Mouse (Mus musculus): ENCODE data around the gene Gm29866. TPM values are rescaled to one million over a fixed set of nuclear protein-coding genes. Genes with fewer than 3 reads are reported as not detected.
"Not testable (repeated sequence)": the region's sequence is repeated elsewhere in the genome, so short reads cannot be mapped to it uniquely, and the experiment has no call there.

Gene Gm29866
- polyA plus RNA-seq (2016; fragmentation: Nextera tagmentation; extraction: Ambion mirVana), result not detected in 2 replicates

DNA sequence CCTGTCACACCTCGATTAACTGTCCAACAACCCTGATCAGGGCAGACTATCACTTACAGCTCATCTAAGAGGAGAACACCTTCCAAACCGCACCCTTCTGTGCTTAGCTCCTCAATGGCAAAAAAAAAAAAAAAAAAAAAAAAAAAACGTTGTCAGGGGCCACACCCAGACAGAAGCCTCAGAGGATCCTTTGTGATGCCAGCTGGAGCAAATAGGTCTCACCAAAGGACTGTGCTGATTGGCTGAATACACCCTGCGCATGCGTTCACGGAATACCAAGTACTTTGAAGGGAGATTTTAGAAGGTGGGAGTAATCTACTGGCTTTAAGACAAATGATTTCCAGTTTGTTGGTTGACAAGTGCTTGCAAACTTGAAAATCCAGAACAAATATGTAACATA lies at the start of gene Gm29866:
Gene Gm29866 (minus strand): TSS at position 101 of the 400 bp plus-strand sequence.
- not testable (repeated sequence) for H3K27ac ChIP-seq (replicated peaks); H3K9me3 ChIP-seq; H3K4me3 ChIP-seq; ATAC-seq (ENCODE audit: low FRiP score, low read depth); H3K27me3 ChIP-seq; H3K4me2 ChIP-seq (replicated peaks); H3K36me3 ChIP-seq; H3K9ac ChIP-seq (replicated peaks); H3K4me1 ChIP-seq
- no CpG with 5 or more reads among the region's 6 CpGs for WGBS

Other genes starting within 250 kb of the Gm29866 start
- not detected in 2 replicates for gene Gm20909, start 170.9 kb upstream of the Gm29866 start, polyA plus RNA-seq (2016; fragmentation: Nextera tagmentation; extraction: Ambion mirVana)
- not detected in 2 replicates for gene Gm20865, start 247.9 kb upstream of the Gm29866 start, polyA plus RNA-seq (2016; fragmentation: Nextera tagmentation; extraction: Ambion mirVana)

Measured in midbrain, embryonic 12.5 days (tissue).